Mouse (Mus musculus) G1E (cell line): ENCODE measurements around the gene Cpeb2.

ENCODE experiments used
- CTCF ChIP-seq: IDR thresholded peaks from 2 replicates; pipeline ENCODE4 v1.5.1; 2012; ENCODE audit warnings: low read depth, low read length, inconsistent platforms, mixed read lengths
- GATA1 ChIP-seq: IDR thresholded peaks from 2 replicates; pipeline ENCODE4 v1.6.1; 2012; ENCODE audit warnings: borderline replicate concordance, low read length, inconsistent platforms, mixed read lengths
- GATA2 ChIP-seq: IDR thresholded peaks from 2 replicates; pipeline ENCODE4 v1.6.1; 2012; ENCODE audit warnings: low read depth, low read length, inconsistent platforms, borderline replicate concordance
- POLR2AphosphoS5 ChIP-seq: IDR thresholded peaks from 2 replicates; pipeline ENCODE4 v1.6.1; 2012; ENCODE audit warnings: low read depth, low read length, inconsistent platforms; ENCODE audit not compliant: insufficient replicate concordance
- TAL1 ChIP-seq: conservative IDR thresholded peaks from 2 replicates; pipeline ENCODE4 v1.6.1; 2012; ENCODE audit warnings: low read depth, low read length, inconsistent platforms, mixed read lengths

DNA sequence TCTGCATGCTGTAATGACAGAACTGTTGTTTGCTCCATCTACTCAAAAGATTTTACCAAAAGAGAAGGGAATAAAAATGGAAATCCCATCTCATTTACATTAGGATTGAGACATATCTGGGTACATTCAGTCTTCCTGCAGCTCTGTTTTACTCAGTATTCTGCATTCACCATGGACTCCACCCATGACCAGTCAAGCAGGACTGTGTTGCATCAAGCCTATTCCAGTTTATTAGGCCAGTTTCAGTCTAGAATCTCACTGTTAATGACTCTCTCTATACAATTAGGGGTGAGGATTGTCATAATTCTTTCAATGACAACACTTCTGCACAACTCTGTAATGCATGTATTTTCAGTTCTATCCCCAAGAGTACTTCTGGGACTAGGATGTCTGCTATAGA lies 6.8 kb upstream of the Cpeb2 start:
- TF ChIP-seq CTCF: no peak
- TF ChIP-seq POLR2AphosphoS5: no peak
- TF ChIP-seq GATA1: no peak
- TF ChIP-seq TAL1: no peak
- no peak for TF ChIP-seq GATA2
